Mouse (Mus musculus): Measurements from ENCODE around the gene Cbll1. TPM values are rescaled to one million over a fixed set of nuclear protein-coding genes. Genes with fewer than 3 reads are reported as not detected.
"Not testable (repeated sequence)": the region's sequence is repeated elsewhere in the genome, so short reads cannot be mapped to it uniquely, and the experiment has no call there.

The Cbll1 gene
- total RNA-seq, 2 experiments from 2014 or later, result 23.7 to 27.1 TPM

DNA sequence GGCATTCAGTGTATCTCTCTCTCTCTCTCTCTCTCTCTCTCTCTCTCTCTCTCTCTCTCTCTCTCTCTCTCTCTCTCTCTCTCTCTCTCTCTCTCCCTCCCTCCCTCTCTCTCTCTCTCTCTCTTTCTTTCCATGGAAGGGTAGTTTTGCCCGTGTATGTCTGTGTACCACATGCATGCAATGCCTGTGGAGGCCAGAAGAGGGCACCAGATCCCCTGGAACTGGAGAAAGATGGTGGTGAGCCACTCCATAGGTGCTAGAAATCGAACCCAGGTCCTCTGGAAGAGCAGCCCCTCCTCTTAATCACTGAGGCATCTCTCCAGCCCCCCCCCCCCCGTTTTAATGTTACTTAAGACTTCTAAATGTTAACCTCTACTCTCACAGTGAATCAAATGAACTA is 39.1 kb downstream of the Cbll1 start:
- not testable (repeated sequence) for H3K4me3 ChIP-seq; DNase-seq (ENCODE audit: low spot score in 2 of 2); H3K27ac ChIP-seq
- TF ChIP-seq CTCF (conservative IDR thresholded peaks at IDR 0.05), result peak; percentile 54

- no peak overlapping the region for H3K27ac ChIP-seq
- H3K4me3 ChIP-seq, result no peak overlapping the region
- TF ChIP-seq CTCF (conservative IDR thresholded peaks at IDR 0.05), result no peak
- no peak for DNase-seq (ENCODE audit: low spot score in 2 of 2)
Measured at GRCm38 (mm10) chr12:31458474-31458873, 40.9 kb downstream of the Cbll1 start.

GRCm38 (mm10) chr12:31456271-31456670 is 43.1 kb downstream of the Cbll1 start:
- no peak overlapping the region for H3K4me3 ChIP-seq

DNA sequence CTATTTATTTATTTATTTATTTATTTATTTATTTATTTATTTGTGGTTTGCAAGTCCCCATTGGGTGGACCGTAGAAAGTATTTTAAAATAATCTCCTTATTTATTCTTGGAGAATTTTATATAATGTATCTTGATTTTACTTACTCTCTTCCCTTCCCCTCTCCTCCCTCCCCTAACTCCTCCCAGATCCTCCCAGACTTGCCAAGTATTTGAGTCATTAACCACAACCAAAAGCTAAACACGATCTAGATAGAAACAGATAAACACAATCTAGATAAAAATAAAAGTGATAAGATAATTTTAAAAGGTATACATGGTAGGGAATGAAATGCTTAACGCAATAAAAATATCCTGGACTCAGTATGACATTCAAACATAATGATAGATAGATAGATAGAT is 50.1 kb downstream of the Cbll1 start:
- TF ChIP-seq CTCF (conservative IDR thresholded peaks at IDR 0.05), result no peak
- DNase-seq (ENCODE audit: low spot score in 2 of 2), result no peak
- H3K27ac ChIP-seq, result no peak overlapping the region
- no peak overlapping the region for H3K4me3 ChIP-seq

More at GRCm38 (mm10) chr12:31456271-31456670, 43.1 kb downstream of the Cbll1 start:
- no peak overlapping the region for H3K27ac ChIP-seq
- no peak for DNase-seq (ENCODE audit: low spot score in 2 of 2)
- no peak for TF ChIP-seq CTCF (conservative IDR thresholded peaks at IDR 0.05)

GRCm38 (mm10) chr12:31444827-31445226 is 54.6 kb downstream of the Cbll1 start:
- Histone ChIP-seq H3K27ac (no peak overlapping the region), H3K4me3 (no peak overlapping the region)
- no peak for TF ChIP-seq CTCF (conservative IDR thresholded peaks at IDR 0.05)
- no peak for DNase-seq (ENCODE audit: low spot score in 2 of 2)

DNA sequence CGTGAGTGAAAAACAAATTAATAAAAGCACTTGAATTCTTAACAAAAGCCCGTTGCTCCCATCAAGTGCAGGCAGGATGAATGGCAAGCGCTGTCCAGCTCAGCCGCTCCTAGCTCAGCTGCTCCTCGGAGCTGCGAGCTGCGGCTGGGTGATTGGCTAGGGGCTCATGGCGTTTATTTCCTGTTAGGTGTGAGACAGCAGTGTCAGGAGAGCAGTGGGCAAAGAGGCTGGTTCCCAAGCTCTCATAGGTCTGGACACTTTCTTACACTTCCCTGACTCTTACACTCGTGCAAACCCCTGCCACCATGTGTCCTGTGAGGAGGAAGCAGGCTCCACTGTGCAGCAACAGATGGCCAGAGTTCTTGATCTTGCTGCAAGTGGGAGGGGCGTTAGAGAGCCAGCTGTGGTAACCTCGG is 55.3 kb downstream of the Cbll1 start:
- no peak for TF ChIP-seq CTCF (conservative IDR thresholded peaks at IDR 0.05)
- H3K27ac ChIP-seq, result no peak overlapping the region
- no peak overlapping the region for H3K4me3 ChIP-seq
- no peak for DNase-seq (ENCODE audit: low spot score in 2 of 2)

DNA sequence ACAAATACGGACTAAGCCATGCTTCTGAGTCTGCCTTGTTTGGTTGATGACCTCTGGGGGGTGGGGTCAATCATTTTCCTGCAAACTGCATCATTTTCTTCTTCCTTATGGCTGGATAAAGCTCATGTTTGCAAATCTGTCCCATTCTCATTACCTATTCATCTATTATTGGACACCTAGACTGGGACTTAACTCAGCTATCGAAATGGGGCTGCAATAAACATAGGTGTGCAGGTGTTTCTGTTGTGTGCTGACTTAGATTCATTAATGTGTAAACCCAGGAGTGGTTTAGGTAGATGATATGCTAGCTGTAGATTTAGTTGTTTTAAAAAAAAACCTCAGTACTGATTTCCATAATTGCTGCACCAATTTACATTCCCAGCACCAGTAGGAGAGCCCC is 59.8 kb downstream of the Cbll1 start:
- no peak for DNase-seq (ENCODE audit: low spot score in 2 of 2)
- H3K27ac ChIP-seq, result no peak overlapping the region
- no peak overlapping the region for H3K4me3 ChIP-seq
- TF ChIP-seq CTCF (conservative IDR thresholded peaks at IDR 0.05), result no peak

GRCm38 (mm10) chr12:31437791-31438190 is 61.6 kb downstream of the Cbll1 start:
- H3K4me3 ChIP-seq, result no peak overlapping the region
- no peak for DNase-seq (ENCODE audit: low spot score in 2 of 2)
- TF ChIP-seq CTCF (conservative IDR thresholded peaks at IDR 0.05), result no peak
- no peak overlapping the region for H3K27ac ChIP-seq

Other genes starting within 250 kb of the Cbll1 start
- 10 to 100 TPM; 37.8 to 46.8 TPM for gene Lamb1, start 234.4 kb downstream of the Cbll1 start, total RNA-seq (2021)
- gene Dld, start 148.2 kb downstream of the Cbll1 start, total RNA-seq (2021), result 100 to 1,000 TPM; 106 to 108 TPM
- under 1 TPM; 0.15 to 0.56 TPM for gene Slc26a3, start 108.7 kb downstream of the Cbll1 start, total RNA-seq (2021)
- 10 to 100 TPM; 10.5 to 11.3 TPM for gene Slc26a4, start 60.4 kb upstream of the Cbll1 start, total RNA-seq (2021)
- gene Bcap29, start 135.0 kb upstream of the Cbll1 start, total RNA-seq (2021), result 10 to 100 TPM; 38.5 to 39.6 TPM
- 10 to 100 TPM; 12.6 to 13.2 TPM for gene Dus4l, start 155.2 kb upstream of the Cbll1 start, total RNA-seq (2021)
- gene Cog5, start 155.3 kb upstream of the Cbll1 start, total RNA-seq (2021), result 10 to 100 TPM; 59.6 to 63.8 TPM
- gene Gpr22, start 214.3 kb upstream of the Cbll1 start, total RNA-seq (2021), result 10 to 100 TPM; 81.4 to 87.3 TPM

Data from layer of hippocampus, adult 2 months (tissue).